Mouse (Mus musculus) CD4-positive, CD25-positive, alpha-beta regulatory T cell (primary cell): ENCODE results near the gene Rbp2. TPM values are rescaled to one million over a fixed set of nuclear protein-coding genes. Genes with fewer than 3 reads are reported as not detected.

ENCODE experiments used
- polyA plus RNA-seq: library from polyadenylated mRNA; unstranded; fragments of 100-300 nt; shearing (Covaris generic); gene quantifications from one replicate; pipeline ENCODE4 v1.2.1, GENCODE M21; 2017

Rbp2 gene
- polyA plus RNA-seq = not detected

DNA sequence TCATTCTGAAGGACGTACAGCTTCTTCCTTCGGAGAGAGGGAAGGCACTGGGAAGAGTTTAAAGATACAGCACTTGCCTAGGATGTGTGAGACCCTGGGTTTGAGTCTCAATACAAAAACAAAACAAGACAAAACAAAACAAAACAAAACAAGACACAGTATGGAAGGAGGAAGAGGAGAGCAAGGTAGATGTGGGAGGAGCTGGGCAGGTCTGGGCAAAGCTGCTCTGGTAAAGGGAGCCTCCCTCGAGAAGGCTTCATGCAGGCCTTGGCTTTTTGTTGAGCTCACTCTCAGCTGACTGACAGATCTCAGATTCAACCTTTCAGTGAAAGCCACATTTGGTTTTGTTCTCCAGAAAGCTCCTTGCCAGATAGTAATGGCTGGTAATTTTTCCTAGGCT, at the start of gene Rbp2:
Gene Rbp2 (plus strand): TSS at position 301 of the 400 bp plus-strand sequence.

Other genes with a start within 250 kb of the Rbp2 start
- gene Nmnat3, start 198.7 kb upstream of the Rbp2 start, polyA plus RNA-seq = 16.9 TPM
- not detected for gene Rbp1, start 63.2 kb upstream of the Rbp2 start, polyA plus RNA-seq
- 127 TPM for gene Copb2, start 77.6 kb downstream of the Rbp2 start, polyA plus RNA-seq
- 26.5 TPM for gene Mrps22, start 115.5 kb downstream of the Rbp2 start, polyA plus RNA-seq